20 mouse cellular contexts compared by ENCODE assay signal in the genomic region with DNA sequence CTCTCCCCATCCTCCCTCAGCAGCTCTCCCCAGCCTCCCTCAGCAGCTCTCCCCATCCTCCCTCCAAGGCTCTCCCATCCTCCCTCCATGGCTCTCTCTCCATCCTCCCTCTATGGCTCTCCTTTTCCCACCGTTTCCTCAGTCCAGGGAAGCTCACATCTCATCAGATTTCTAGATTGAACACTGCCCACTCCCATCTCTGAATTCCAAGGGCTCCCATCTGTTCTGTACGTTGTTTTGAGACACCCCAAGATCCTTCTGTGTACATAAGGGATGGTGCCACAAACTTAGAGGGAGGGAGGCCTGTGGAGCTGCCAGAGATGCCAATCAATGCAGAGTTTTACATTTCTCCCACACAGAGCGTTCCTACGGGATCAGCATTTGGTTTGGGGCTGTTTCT. TPM values are rescaled to one million over a fixed set of nuclear protein-coding genes. Genes with fewer than 3 reads are reported as not detected.
DNase-seq lines count a peak whose midpoint lies in the region; ATAC-seq and TF ChIP-seq lines count a peak whose summit lies in the region.
"Had no signal": no experiment of that assay in that cellular context is flagged by ENCODE, and none has a peak within 500 bp of the region (broad histone marks: within the 10 kb centered on the region; RNA-seq: fewer than 3 reads in every experiment).

No protein-coding gene starts in this region.

- TF ChIP-seq EP300 in lung, postnatal 0 days (IDR thresholded peaks at IDR 0.05), result no peak

- no peak overlapping the region for H3K27ac ChIP-seq in hindbrain, embryonic 12.5 days
- no peak overlapping the region for H3K27ac ChIP-seq in hindbrain, embryonic 10.5 days
- H3K27ac ChIP-seq in lung, postnatal 0 days (ENCODE audit: low read length), result no peak overlapping the region
- no peak overlapping the region for H3K27ac ChIP-seq in cerebellum, adult 2 months (ENCODE audit: insufficient read depth, low read length)
- H3K27ac ChIP-seq: hindbrain, embryonic 15.5 days; kidney, embryonic 15.5 days; limb, embryonic 15.5 days had no signal

- TF ChIP-seq POLR2A in cerebellum, adult 2 months (IDR thresholded peaks at IDR 0.05; ENCODE audit: borderline replicate concordance, insufficient read depth, low read length), result no peak

- H3K9ac ChIP-seq in hindbrain, embryonic 12.5 days, result 0 out of 2 replicates have a peak overlapping the region, but pooled peaks have one; percentile 13
- no peak overlapping the region for H3K9ac ChIP-seq in lung, postnatal 0 days (replicated peaks; ENCODE audit: low read depth)
- H3K9ac ChIP-seq: hindbrain, embryonic 15.5 days; kidney, embryonic 15.5 days; limb, embryonic 15.5 days; liver, postnatal 0 days had no signal

- TF ChIP-seq CTCF in lung, postnatal 0 days (IDR thresholded peaks at IDR 0.05), result no peak
- TF ChIP-seq CTCF in cerebellum, adult 2 months (IDR thresholded peaks at IDR 0.05; ENCODE audit: borderline replicate concordance, insufficient read depth, low read depth, low read length), result no peak

- no peaks in the 10 kb centered on the region for H3K9me3 ChIP-seq in hindbrain, embryonic 12.5 days (replicated peaks)
- H3K9me3 ChIP-seq in hindbrain, embryonic 10.5 days, result no peaks in the 10 kb centered on the region
- H3K9me3 ChIP-seq in lung, postnatal 0 days (ENCODE audit: low read length), result no peaks in the 10 kb centered on the region
- H3K9me3 ChIP-seq: hindbrain, embryonic 15.5 days; kidney, embryonic 15.5 days; limb, embryonic 15.5 days had no signal

- 74% methylated on average over 4 of the region's 4 CpGs for WGBS in hindbrain, embryonic 12.5 days
- WGBS in hindbrain, embryonic 10.5 days, result 73% methylated on average over 4 of the region's 4 CpGs
- WGBS in lung, postnatal 0 days, result 68% methylated on average over 4 of the region's 4 CpGs
- 47% methylated on average over 4 of the region's 4 CpGs for WGBS in cerebellum, adult 2 months

- no peak for DNase-seq in hindbrain, embryonic 10.5 days (ENCODE audit: low spot score)
- DNase-seq in brain, embryonic 18.5 days (ENCODE audit: low read depth, low spot score), result peak; percentile 45
- peak; percentile 49 to 52 for DNase-seq in layer of hippocampus, adult 8-10 months (ENCODE audit: low spot score in 2 of 2)
- peak; percentile 41 to 91 for DNase-seq in left cerebral cortex, postnatal 25 days (ENCODE audit: low spot score in 2 of 2)
- DNase-seq in cerebellum, postnatal 14 days, result no peak
- DNase-seq in lung, postnatal 0 days (ENCODE audit: low spot score), result no peak
- DNase-seq in cerebellum, adult 2 months, result no peak
- DNase-seq: adrenal gland, postnatal 36 days; B cell, adult 2 months; cerebellum, postnatal 10 days; heart, postnatal 14 days; liver, postnatal 0 days; thymus, postnatal 14 days had no signal

- no peaks in the 10 kb centered on the region for H3K4me1 ChIP-seq in hindbrain, embryonic 12.5 days
- 0 out of 2 replicates have a peak, but pooled peaks cover 5% of the 10 kb centered on the region for H3K4me1 ChIP-seq in hindbrain, embryonic 10.5 days (replicated peaks)
- no peaks in the 10 kb centered on the region; the same call in 1 of the 2 replicates for H3K4me1 ChIP-seq in lung, postnatal 0 days (ENCODE audit: insufficient read depth, low read depth, low read length)
- peaks cover 2% of the 10 kb centered on the region for H3K4me1 ChIP-seq in cerebellum, adult 2 months (ENCODE audit: control insufficient read depth, insufficient read depth, low read length)

- no peak overlapping the region for H3K4me3 ChIP-seq in hindbrain, embryonic 12.5 days
- H3K4me3 ChIP-seq in hindbrain, embryonic 10.5 days, result no peak overlapping the region
- no peak overlapping the region for H3K4me3 ChIP-seq in lung, postnatal 0 days (ENCODE audit: low read depth, low read length)
- H3K4me3 ChIP-seq in cerebellum, adult 2 months (replicated peaks; ENCODE audit: insufficient read depth, low read depth, low read length), result no peak overlapping the region
- H3K4me3 ChIP-seq: hindbrain, embryonic 15.5 days; kidney, embryonic 15.5 days; limb, embryonic 15.5 days had no signal

- no peak overlapping the region for H3K4me2 ChIP-seq in hindbrain, embryonic 12.5 days (replicated peaks)
- no peak overlapping the region for H3K4me2 ChIP-seq in lung, postnatal 0 days (replicated peaks; ENCODE audit: low read depth, low read length)
- H3K4me2 ChIP-seq: heart, embryonic 11.5 days; hindbrain, embryonic 15.5 days; kidney, embryonic 15.5 days; limb, embryonic 15.5 days had no signal

- intact Hi-C loops in left cerebral cortex, postnatal 25 days (cut with DNase I), result loop anchor here (5.0 kb wide), 1 partner anchor 36 kb away; a partner anchor contains a TSS

- no peaks in the 10 kb centered on the region for H3K27me3 ChIP-seq in hindbrain, embryonic 12.5 days
- no peaks in the 10 kb centered on the region for H3K27me3 ChIP-seq in hindbrain, embryonic 10.5 days (ENCODE audit: insufficient read depth, poor library complexity, severe bottlenecking)
- no peaks in the 10 kb centered on the region for H3K27me3 ChIP-seq in lung, postnatal 0 days (replicated peaks; ENCODE audit: insufficient read depth, low read length)
- H3K27me3 ChIP-seq in cerebellum, adult 2 months (ENCODE audit: control insufficient read depth, insufficient read depth, low read length), result no peaks in the 10 kb centered on the region
- H3K27me3 ChIP-seq: hindbrain, embryonic 15.5 days; kidney, embryonic 15.5 days; limb, embryonic 15.5 days; Patski had no signal

- H3K36me3 ChIP-seq in hindbrain, embryonic 12.5 days, result 0 out of 2 replicates have a peak, but pooled peaks cover 2% of the 10 kb centered on the region
- peaks cover 1% of the 10 kb centered on the region; the same call in 1 of the 2 replicates for H3K36me3 ChIP-seq in hindbrain, embryonic 10.5 days
- no peaks in the 10 kb centered on the region for H3K36me3 ChIP-seq in lung, postnatal 0 days (ENCODE audit: insufficient read depth, low read length)
- H3K36me3 ChIP-seq: hindbrain, embryonic 15.5 days; kidney, embryonic 15.5 days; limb, embryonic 15.5 days had no signal

- no peak for ATAC-seq in hindbrain, embryonic 12.5 days (ENCODE audit: low FRiP score)
- ATAC-seq in lung, postnatal 0 days, result no peak
- ATAC-seq: intestine, embryonic 16.5 days; liver, postnatal 0 days; Patski had no signal

RNA-seq across cellular contexts. Expression of a gene that starts 24.1 kb away (rescaled TPM):
- 15.4 and 16.2 TPM in 2 replicates for polyA plus RNA-seq in hindbrain, embryonic 12.5 days (2016; fragmentation: Nextera tagmentation; extraction: Ambion mirVana)
- 10.7 and 12.2 TPM in 2 replicates for polyA plus RNA-seq in hindbrain, embryonic 10.5 days (2016; fragmentation: Nextera tagmentation; extraction: Ambion mirVana)
- total RNA-seq in layer of hippocampus, adult 8-10 months (2022), result 10 to 100 TPM; 64.6 to 84.2 (median 78.5) TPM
- total RNA-seq in left cerebral cortex, postnatal 25 days (2021), result 10 to 100 TPM; 73.5 to 87.6 TPM
- 7.5 and 8.4 TPM in 2 replicates for polyA plus RNA-seq in lung, postnatal 0 days (2015; fragmentation: Nextera tagmentation; extraction: Ambion mirVana)
- 42.8 and 52.9 TPM in 2 replicates for polyA plus RNA-seq in cerebellum, adult 2 months (2012; rRNA removed)

RNA-seq across cellular contexts. Expression of a gene that starts 36.4 kb away (rescaled TPM):
- polyA plus RNA-seq in hindbrain, embryonic 12.5 days (2016; fragmentation: Nextera tagmentation; extraction: Ambion mirVana), result 18.5 and 21.7 TPM in 2 replicates
- polyA plus RNA-seq in hindbrain, embryonic 10.5 days (2016; fragmentation: Nextera tagmentation; extraction: Ambion mirVana), result 12.9 and 13.2 TPM in 2 replicates
- 10 to 100 TPM; 51.2 to 62.8 (median 58.9) TPM for total RNA-seq in layer of hippocampus, adult 8-10 months (2022)
- total RNA-seq in left cerebral cortex, postnatal 25 days (2021), result 10 to 100 TPM; 52.6 TPM
- polyA plus RNA-seq in lung, postnatal 0 days (2015; fragmentation: Nextera tagmentation; extraction: Ambion mirVana), result 26.3 and 28.0 TPM in 2 replicates
- 17.6 and 18.6 TPM in 2 replicates for polyA plus RNA-seq in cerebellum, adult 2 months (2012; rRNA removed)

Comparison
In these comparisons a context has a peak if more than half of its experiments do, and no peak if none do; other contexts are left out.
1. DNase-seq: peak in brain, embryonic 18.5 days (single experiment), layer of hippocampus, adult 8-10 months (2 of 2) and left cerebral cortex, postnatal 25 days (2 of 2); none in hindbrain, embryonic 10.5 days (single experiment), cerebellum, postnatal 14 days (0 of 2), lung, postnatal 0 days (single experiment) and cerebellum, adult 2 months (0 of 2).